Mouse (Mus musculus): ENCODE data around the gene St5.

St5 gene

DNA sequence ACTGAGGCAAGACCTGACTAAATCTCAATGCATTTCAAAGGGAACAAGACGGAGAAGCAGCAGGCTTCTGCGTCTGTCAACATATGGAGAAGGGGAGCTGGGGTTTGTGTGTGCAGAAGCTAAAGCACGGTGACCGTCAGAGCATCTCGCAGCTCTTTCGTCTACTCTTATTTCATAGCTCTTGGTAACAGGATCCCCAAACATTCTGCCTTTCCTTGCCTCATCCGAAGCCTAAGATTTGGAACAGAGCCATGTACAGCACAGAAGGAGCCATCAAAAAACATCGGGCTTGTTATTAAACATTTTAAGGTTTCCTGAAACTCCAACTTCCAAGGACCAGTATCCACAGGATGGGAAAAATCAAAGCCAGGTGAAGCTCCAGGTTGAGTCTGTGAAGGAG is 62.3 kb downstream of the St5 start:
- DNase-seq (ENCODE audit: low read depth, low spot score): no peak

DNA sequence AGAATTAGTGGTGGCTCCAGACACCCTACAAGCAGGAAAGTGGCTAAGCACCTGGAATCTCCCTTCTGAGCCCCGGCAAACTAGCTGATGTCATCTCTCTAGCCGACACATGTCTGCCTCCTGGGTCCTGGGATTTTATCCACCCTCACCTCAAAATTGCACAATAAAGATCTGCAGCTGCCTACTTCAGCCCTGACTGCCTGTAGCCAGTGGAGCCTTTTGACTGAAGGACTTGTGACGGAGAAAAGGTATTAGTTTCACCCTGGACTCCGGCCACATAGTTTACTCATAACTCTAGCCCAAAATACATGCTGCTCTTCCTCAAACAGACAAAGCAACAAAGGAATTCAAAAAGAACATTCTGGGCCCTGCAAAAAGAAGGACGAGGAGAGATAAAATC is 66.0 kb downstream of the St5 start:
- no peak for DNase-seq (ENCODE audit: low read depth, low spot score)

DNA sequence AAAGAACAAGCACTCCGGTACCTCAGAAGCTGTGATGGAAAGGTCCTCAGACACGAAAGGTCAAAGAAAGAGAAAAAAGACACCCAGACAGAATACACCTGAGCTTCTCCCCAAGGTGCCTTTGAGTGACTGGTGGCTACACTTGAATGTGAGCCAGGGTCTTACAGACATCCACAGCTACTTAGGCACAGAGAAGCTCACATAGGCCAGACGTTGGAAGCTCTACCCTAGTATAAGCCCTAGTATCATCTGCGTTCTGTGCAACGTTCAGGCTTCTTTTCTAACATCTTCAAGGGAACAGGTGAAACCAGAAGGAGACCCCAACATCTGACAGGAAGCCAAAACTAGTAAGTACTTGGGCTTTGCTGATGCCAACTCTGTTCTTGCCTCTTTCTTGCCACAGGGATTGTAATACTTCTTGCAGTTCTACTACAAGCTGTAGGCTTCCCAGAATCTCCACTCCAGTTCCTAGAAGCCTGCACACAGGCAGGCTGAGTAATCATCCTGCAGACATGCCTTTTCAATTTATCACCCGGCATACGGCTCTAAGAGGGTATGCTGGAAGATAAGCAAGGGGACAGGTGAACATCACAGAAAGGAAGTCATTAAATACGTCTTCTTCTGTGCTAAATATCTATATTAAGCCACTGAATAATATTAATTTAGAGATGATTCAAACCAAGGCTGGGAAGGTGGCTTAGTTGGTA is 67.2 kb downstream of the St5 start:
- no peak for DNase-seq (ENCODE audit: low read depth, low spot score)

DNA sequence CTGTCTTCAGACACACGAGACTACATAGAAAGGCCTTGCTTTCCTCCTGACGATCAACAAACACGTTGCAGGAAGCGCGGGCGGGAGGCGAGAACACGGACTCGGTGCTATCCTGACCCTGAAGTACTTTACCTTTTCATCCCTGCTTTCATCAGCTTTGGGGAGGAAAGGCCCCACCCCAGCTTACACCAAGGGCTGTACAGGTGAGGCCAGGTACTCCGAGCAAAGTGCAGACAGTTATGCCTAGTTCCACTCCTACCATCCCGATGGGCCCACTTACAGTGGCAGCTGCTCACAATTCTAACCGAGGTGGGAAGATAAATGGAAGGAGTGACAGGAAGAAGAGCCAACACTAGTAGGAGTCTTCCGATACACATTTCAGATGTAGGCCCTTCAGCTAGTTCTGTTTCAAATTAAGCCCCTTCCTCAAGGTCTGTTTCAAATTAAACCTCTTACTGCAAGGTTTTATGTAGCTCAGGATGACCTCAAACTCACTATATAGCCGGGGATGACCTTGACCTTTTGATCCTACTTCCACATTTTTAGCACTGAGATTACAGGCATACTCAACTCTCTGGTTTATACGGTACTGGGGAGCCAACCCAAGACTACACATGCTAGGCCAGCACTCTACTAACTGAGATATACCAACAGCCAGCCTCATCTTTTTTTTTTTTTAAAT is 69.9 kb downstream of the St5 start:
- no peak for DNase-seq (ENCODE audit: low read depth, low spot score)

DNA sequence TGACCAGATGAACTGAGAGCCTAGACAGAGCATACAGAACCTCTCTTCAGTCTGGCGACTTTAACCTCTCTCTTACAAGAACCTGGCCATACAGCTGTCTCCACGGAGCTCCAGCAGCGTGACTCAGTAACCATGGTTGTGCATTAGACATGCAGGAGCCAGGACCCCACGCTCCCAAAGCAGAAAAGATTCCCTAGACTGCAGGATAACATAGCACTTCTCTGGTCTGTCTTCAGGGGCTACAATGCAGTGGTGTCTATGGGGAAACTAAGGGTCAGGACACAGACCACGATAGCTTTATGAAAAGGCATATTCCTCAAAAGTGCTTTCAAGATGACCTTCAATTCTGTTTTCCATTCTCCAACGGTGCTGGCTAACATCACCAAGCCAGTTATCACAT is 72.1 kb downstream of the St5 start:
- no peak for DNase-seq (ENCODE audit: low read depth, low spot score)

DNA sequence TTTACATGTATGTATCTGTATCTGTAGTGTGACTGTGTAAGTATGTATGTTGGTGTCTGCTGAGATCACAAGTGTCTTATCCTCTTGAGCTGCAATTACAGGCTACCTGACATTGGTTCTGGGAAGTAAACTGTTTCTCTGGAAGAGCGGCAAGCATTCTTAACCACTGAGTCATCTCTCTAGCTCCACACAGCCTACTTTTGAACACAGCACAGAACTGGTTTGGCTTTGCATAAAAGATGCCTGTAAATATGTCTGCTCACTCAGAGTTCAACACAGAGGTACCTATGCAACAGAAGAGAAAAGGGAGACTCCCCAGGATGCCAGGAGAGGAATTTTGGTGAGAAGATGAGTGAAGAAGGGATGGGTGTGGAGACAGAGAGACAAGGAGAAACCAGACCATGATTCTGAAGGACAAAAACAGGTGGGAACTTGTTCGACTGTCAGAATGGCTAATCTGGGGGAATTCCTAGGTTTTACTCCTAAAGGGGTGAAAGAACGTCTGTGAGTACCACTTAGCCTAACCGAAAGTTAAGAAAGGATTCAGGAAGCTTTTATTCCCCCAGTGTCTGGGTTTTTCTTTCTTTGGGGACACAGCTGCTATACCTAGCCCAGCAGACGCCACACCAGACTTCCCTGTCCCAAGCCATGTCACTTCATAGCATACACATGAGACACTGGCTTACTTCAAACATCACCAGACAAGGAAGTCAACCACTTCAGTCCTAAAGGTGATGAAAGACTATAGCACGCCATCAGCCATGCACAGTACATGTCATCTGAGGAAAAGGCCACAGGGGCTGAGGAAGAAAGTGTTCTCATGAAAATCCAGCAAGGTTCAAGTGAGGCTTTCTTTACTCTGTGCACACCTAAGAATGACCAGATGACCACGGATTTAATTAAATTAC is 73.3 kb downstream of the St5 start:
- DNase-seq (ENCODE audit: low read depth, low spot score): no peak

DNA sequence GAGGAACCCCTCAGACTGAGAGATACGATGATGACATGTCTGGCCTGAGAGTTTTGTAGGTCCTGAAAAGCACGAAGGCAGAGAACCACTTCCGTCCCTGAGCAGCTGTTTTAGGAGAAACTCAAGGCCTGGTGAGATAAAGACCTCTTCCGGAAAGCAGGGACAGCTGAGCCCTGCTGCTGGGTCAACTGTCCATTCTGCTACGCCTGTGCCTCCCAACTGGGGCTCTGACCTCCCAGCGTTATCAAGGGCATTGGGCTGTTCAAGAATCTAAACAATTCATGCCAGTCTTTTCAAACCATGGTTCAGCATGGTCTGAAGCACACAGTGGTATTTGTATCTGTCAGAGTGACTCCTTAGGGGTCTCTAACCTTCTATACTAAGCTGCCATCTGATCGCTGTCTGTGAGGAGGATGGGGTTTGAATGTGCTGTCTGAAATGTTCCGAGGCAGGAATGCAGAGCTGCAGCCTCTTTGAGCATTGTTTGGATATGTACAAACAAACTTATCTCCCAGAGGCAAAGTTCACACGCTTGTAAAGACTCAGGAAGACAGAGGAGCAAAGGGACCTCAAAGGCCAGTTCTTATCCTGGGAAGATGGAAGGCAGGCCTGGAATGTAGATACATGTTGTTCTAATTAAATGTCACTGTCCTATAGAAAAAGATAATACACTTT is 74.3 kb downstream of the St5 start:
- peak; percentile 39 for DNase-seq (ENCODE audit: low read depth, low spot score)

DNA sequence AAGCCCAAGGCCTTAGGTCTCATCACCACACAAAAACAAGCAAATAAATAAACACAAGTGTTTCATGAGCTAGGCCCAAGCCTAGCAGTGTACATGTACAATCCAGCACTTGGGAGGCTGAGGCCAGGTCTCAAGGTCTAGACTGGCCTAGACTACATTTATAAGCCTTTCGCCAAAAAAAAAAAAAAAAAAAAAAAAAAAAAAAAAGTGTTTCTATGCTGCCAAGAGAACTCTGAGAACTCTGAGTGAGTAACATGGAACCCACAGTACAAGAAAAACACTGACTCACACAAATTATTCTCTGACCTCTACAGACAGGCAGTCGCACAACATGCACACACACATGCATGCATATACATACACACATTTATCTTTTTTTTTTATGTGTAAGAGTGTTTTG is 75.6 kb downstream of the St5 start:
- no peak for DNase-seq (ENCODE audit: low read depth, low spot score)

DNA sequence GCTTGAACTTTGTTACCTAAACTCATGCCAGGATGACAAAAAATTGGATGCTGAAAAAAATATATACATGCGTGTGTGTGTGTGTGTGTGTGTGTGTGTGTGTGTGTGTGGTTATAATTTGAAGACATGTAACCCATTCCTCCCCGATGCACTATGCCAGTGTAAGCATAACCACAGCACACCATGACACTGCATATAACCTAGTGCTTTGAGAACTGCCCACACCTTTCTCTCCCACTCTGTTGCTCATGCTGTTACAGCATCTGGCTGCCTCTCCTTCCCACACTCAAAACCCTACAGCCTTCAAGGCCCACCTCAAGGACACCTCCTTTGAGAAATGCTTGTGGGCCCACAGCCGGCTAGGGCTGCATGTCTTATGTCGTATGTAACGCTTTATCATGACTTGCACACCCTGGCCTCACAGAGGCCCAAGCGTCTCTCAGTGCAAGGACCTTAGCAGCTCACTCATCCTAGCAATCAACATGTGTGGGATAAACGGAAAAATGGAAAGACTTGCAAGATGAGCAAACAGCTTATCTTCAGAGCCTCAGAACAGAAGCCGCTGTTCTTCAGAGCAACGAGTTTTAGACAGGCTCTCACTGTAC is 81.1 kb downstream of the St5 start:
- no peak for DNase-seq (ENCODE audit: low read depth, low spot score)

DNA sequence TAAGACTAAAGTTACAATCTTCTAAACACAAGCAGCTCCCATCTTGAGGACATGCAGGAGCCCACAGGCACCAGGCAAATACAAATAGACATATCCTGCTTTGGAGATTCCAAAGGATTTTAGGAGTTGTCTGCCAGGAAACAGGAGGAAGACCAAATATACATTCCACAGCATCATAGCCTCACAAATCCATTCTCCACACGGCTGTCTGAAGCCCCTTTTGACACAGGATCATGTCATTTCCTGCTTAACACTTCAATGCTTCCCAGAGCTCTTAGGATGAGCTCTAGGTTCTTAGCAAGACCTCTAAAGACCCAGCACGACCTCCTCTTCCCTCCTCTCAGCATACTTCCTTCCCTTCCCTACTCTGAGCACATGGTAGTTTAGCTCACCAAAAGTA is 82.4 kb downstream of the St5 start:
- no peak for DNase-seq (ENCODE audit: low read depth, low spot score)

DNA sequence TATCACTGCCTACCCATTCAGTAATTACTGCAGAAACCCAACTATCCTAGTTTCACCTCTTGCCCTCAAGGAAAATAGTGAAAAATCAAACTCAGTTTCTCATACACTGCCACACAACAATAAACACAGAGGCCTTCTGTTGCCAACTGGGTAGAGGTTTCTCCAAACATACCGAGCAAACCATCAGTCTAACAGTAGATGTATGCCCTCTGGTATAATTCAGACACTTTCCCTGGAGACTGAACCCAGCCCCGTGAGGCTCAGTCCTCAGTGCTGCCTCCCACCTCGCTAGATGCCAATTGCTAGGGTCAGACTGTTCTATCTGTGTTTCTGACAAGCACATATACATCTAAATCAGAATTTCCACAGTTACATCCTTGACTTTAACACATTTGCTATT is 83.1 kb downstream of the St5 start:
- DNase-seq (ENCODE audit: low read depth, low spot score): no peak

DNA sequence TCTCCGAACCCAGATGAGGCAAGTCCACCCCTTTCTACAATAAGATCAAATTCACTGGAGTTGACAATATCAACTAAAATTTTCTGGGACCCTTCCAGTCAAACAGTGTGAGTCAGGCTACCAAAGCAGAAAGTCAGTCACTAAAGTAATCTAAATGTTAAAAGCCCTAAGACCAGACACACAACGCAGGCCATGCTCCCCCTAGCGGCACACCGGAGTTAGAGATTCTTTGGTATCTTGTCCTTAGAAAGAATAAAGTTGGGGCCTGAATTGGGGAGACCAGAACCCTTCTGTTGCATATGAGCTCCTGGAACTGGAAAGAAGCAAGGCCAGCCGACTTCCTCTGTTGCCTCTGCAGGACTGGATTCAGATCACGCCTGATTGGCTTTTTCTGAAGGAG is 84.7 kb downstream of the St5 start:
- peak; percentile 83 for DNase-seq (ENCODE audit: low read depth, low spot score)

DNA sequence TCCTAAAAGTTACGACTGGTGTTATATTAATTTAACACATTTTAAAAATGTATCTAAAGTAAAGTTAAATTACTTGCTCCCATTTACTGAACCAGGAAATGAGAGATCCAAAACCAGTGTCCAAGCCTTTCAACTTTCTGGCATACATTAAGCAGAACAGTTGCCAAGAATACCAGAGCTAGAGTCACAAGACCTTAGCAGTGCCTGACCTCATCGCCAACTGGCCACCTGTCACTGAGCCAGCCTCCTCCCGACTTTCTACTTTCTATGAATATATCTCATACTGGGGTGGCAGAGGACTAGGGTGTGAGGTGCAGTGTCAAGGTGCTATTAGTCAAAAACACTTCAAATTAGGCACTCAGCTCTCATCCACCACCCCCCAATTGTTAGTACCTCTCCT is 85.6 kb downstream of the St5 start:
- peak; percentile 96 for DNase-seq (ENCODE audit: low read depth, low spot score)

DNA sequence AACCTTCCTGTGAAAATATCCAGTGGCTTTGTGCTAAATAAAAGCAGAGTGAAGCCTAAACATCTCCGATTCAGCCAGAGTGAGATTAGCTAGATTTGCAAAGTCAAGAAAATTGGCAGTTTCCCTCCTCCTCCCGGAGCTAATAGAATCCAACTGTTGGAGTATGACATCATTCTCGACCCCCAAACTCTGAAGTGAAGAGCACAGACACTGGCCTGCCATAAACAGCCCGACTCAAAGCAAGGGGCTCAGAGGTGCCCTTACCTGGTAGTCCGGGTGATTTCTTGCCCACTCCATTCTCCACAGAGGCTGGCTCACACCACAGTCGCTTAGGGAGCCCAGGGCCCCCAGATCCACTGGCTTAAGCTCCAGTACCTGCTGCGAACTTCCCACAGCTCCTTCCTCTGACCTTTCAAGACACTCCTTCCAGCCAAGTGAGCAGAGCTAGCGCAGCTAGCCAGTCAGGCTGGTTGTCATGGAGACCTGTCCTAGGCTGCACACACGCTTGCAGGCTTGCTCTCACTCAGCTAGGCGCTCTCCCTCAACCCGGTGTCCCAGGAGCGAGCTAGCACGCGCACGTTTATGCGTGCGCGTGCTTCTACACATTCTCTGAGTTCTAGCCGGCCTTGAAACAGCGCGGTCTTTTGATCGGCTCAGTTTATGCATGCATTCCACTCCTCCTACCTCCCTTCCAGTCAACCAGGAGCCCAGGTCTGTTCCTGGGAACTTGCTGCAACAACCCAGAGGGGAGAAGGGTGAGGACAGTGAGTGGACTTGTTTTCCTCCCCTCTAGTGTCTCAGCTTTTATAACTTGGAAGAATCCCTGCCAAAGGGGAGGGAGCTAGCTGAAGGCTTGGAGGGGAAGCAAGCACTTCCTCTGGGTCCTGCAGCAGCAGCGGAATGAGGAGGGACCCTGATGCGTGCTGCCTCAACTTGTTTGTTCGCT is 87.1 kb downstream of the St5 start:
- DNase-seq (ENCODE audit: low read depth, low spot score): peak; percentile 99

DNA sequence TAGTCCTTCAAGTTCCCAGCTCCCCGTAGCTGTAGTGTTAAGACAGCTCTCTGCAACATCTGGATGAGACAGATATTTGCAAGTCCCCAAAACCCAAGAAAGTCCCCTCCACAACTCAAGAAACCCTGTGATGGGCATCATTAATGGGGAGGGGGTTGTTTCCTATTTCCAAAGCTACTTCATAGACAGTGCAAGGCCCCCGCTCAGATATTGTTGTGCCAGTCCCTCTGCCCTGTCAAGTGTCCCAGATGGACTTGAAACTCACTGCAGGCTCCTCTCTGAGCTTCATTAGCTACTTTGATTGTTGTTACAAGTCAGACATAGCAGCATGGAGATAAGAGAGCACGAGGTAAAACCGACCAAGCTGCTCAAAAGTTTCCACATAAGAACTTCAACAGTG is 87.8 kb downstream of the St5 start:
- no peak for DNase-seq (ENCODE audit: low read depth, low spot score)

DNA sequence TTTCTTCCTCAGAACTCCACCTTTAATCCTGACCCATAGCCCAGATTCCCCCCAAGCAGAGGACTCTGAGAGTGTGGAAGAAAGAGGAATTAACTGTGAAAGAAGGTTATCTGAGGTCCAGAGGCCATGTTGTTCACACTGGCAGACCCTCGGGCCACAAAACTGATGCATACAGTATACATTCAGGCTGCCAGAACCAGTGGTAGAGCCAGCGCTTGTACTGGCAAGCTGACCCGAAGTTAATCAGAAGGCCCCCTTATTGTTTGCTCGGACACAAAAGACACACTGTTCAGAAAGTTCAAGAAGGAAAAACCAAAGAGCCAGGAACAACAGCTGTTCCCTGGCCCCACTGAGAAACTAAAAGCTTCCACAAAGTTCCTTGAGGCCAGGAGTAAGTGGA is 88.5 kb downstream of the St5 start:
- DNase-seq (ENCODE audit: low read depth, low spot score): peak; percentile 37

DNA sequence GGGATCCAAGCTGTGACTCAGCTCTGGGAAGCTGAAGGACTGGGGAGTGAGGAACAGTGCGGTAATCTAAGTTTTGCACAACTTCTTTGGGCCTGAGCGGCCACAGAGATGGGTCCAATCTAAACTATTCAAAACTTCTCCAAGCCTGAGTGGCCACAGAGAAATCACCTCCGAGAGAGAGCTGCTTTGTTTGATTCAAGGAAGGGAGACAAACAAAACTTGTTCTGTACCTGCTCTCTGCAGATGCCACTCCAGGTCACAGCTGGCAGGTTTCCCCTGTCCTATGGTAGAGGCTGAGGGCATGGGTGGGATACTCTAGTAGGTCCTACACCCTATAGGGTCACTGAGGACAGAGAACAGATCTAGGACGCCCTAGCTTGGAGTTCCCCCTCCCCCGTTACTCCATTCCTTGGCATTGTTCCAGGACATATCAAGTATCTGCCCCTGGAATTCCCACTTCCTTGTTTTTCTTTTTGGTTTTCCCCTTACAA is 89.8 kb downstream of the St5 start:
- no peak for DNase-seq (ENCODE audit: low read depth, low spot score)

DNA sequence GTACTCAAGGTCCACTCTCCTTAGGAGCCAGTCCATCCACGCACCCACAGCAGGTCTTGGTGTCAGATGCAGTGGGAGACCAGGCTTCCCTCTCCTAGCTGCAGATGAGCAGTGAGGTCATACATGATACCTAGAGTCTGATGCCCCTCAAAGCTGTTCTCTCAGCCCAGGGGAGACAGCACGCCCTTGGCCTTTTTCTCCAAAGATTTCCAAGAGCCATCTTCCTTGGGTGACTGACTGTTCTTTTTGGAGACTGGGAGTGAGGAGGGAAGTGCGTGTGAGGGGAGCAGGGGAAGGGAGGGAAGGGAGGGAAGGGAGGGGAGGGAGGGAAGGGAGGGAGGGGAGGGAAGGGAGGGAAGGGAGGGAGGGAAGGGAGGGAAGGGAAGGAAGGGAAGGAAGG is 90.4 kb downstream of the St5 start:
- no peak for DNase-seq (ENCODE audit: low read depth, low spot score)

DNA sequence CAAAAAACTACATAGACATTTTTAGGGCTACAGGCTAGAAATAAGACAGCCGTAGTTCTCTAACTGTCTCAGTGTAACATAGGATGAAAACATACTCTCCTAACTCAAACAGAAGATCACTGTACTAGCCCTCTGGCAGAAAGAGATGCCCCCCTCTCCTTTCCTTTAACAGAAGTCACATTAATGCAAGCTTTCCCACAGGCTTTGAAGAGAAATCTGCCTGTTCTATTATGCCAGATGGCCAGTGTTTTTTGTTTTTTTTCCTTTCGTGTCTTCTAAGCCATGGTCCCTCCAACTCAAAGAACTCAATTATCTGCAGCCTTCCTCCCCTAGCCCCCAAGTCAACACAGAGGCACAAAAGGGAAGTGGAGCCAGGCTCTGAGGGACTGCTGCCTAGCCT is 90.9 kb downstream of the St5 start:
- peak; percentile 61 for DNase-seq (ENCODE audit: low read depth, low spot score)

DNA sequence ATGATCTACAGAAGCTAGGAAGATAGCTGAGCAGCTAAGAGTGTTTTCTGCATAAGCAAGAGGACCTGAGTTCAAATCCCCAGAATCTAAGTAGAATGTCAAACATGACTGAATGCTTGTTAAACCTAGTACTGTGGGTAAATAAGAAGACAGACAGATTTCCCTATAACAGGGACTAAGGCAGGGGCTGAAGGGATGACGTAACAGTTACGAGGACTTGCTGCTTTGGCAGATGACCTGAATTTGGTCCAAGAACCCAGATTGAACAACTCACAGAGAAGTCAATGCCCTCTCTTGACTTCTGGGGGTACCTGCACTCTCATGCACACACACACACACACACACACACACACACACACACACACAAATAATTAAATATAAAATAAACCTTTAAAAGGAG is 93.1 kb downstream of the St5 start:
- DNase-seq (ENCODE audit: low read depth, low spot score): no peak
